Mouse (Mus musculus): ENCODE data around the gene Fgf11. TPM values are rescaled to one million over a fixed set of nuclear protein-coding genes. Genes with fewer than 3 reads are reported as not detected.

The Fgf11 gene
- polyA plus RNA-seq, 1 experiment: 47.0 TPM

- Histone ChIP-seq H3K4me3 (replicated peaks; ENCODE audit: insufficient read depth, low read depth, low read length) (no peak overlapping the region), H3K4me1 (ENCODE audit: control insufficient read depth, insufficient read depth, low read length) (peaks cover 20% of the 10 kb centered on the region), H3K27me3 (ENCODE audit: control insufficient read depth, insufficient read depth, low read length) (no peaks in the 10 kb centered on the region), H3K27ac (ENCODE audit: insufficient read depth, low read length) (no peak overlapping the region)
- no peak for TF ChIP-seq POLR2A (IDR thresholded peaks at IDR 0.05; ENCODE audit: borderline replicate concordance, insufficient read depth, low read length)
- TF ChIP-seq CTCF (IDR thresholded peaks at IDR 0.05; ENCODE audit: borderline replicate concordance, insufficient read depth, low read depth, low read length): no peak
- peak in 1 of 2 experiments; percentile 14 for DNase-seq
- WGBS: 65% methylated on average over 26 of the region's 26 CpGs
Observed at GRCm38 (mm10) chr11:69777504-69778257, 24.0 kb downstream of the Fgf11 start.

GRCm38 (mm10) chr11:69776488-69776887 is 25.2 kb downstream of the Fgf11 start:
- Histone ChIP-seq H3K4me3 (replicated peaks; ENCODE audit: insufficient read depth, low read depth, low read length) (no peak overlapping the region), H3K4me1 (ENCODE audit: control insufficient read depth, insufficient read depth, low read length) (peaks cover 20% of the 10 kb centered on the region), H3K27me3 (ENCODE audit: control insufficient read depth, insufficient read depth, low read length) (no peaks in the 10 kb centered on the region), H3K27ac (ENCODE audit: insufficient read depth, low read length) (no peak overlapping the region)
- TF ChIP-seq POLR2A (IDR thresholded peaks at IDR 0.05; ENCODE audit: borderline replicate concordance, insufficient read depth, low read length) (no peak), CTCF (IDR thresholded peaks at IDR 0.05; ENCODE audit: borderline replicate concordance, insufficient read depth, low read depth, low read length) (no peak)
- WGBS: 84% methylated on average over 20 of the region's 20 CpGs
- no peak for DNase-seq

- no peaks in the 10 kb centered on the region for H3K27me3 ChIP-seq (ENCODE audit: control insufficient read depth, insufficient read depth, low read length)
- peak; percentile 50 to 55 for DNase-seq
- H3K4me1 ChIP-seq (ENCODE audit: control insufficient read depth, insufficient read depth, low read length): peaks cover 20% of the 10 kb centered on the region
- no peak overlapping the region for H3K4me3 ChIP-seq (replicated peaks; ENCODE audit: insufficient read depth, low read depth, low read length)
- H3K27ac ChIP-seq (ENCODE audit: insufficient read depth, low read length): no peak overlapping the region
- WGBS: 28% methylated on average over 10 of the region's 10 CpGs
- TF ChIP-seq POLR2A (IDR thresholded peaks at IDR 0.05; ENCODE audit: borderline replicate concordance, insufficient read depth, low read length): no peak
- TF ChIP-seq CTCF (IDR thresholded peaks at IDR 0.05; ENCODE audit: borderline replicate concordance, insufficient read depth, low read depth, low read length): no peak
Observed at GRCm38 (mm10) chr11:69775716-69776115, 25.9 kb downstream of the Fgf11 start.

- TF ChIP-seq CTCF (IDR thresholded peaks at IDR 0.05; ENCODE audit: borderline replicate concordance, insufficient read depth, low read depth, low read length): no peak
- TF ChIP-seq POLR2A (IDR thresholded peaks at IDR 0.05; ENCODE audit: borderline replicate concordance, insufficient read depth, low read length): no peak
- no peak overlapping the region for H3K27ac ChIP-seq (ENCODE audit: insufficient read depth, low read length)
- H3K4me1 ChIP-seq (ENCODE audit: control insufficient read depth, insufficient read depth, low read length): peaks cover 20% of the 10 kb centered on the region
- no peaks in the 10 kb centered on the region for H3K27me3 ChIP-seq (ENCODE audit: control insufficient read depth, insufficient read depth, low read length)
- H3K4me3 ChIP-seq (replicated peaks; ENCODE audit: insufficient read depth, low read depth, low read length): no peak overlapping the region
- DNase-seq: no peak
- 66% methylated on average over 5 of the region's 5 CpGs for WGBS
Observed at GRCm38 (mm10) chr11:69774961-69775360, 26.7 kb downstream of the Fgf11 start.

GRCm38 (mm10) chr11:69767625-69767909 is 34.1 kb downstream of the Fgf11 start:
- H3K27ac ChIP-seq (ENCODE audit: insufficient read depth, low read length): 0 out of 2 replicates have a peak overlapping the region, but pooled peaks have one; percentile 6
- peaks cover 17% of the 10 kb centered on the region; the same call in 1 of the 2 replicates for H3K4me1 ChIP-seq (ENCODE audit: control insufficient read depth, insufficient read depth, low read length)
- no peaks in the 10 kb centered on the region for H3K27me3 ChIP-seq (ENCODE audit: control insufficient read depth, insufficient read depth, low read length)
- peak in 1 of 2 experiments; percentile 26 for DNase-seq
- H3K4me3 ChIP-seq (replicated peaks; ENCODE audit: insufficient read depth, low read depth, low read length): peak overlapping the region; percentile 87
- no peak for TF ChIP-seq CTCF (IDR thresholded peaks at IDR 0.05; ENCODE audit: borderline replicate concordance, insufficient read depth, low read depth, low read length)
- TF ChIP-seq POLR2A (IDR thresholded peaks at IDR 0.05; ENCODE audit: borderline replicate concordance, insufficient read depth, low read length): no peak
- 20% methylated on average over 4 of the region's 4 CpGs for WGBS

GRCm38 (mm10) chr11:69766872-69767624 is 34.6 kb downstream of the Fgf11 start:
- TF ChIP-seq CTCF (IDR thresholded peaks at IDR 0.05; ENCODE audit: borderline replicate concordance, insufficient read depth, low read depth, low read length): no peak
- no peak for TF ChIP-seq POLR2A (IDR thresholded peaks at IDR 0.05; ENCODE audit: borderline replicate concordance, insufficient read depth, low read length)
- Histone ChIP-seq H3K4me3 (replicated peaks; ENCODE audit: insufficient read depth, low read depth, low read length) (peak overlapping the region; percentile 87), H3K4me1 (ENCODE audit: control insufficient read depth, insufficient read depth, low read length) (peaks cover 17% of the 10 kb centered on the region; the same call in 1 of the 2 replicates), H3K27ac (ENCODE audit: insufficient read depth, low read length) (peak overlapping the region; percentile 99; the same call in 1 of the 2 replicates), H3K27me3 (ENCODE audit: control insufficient read depth, insufficient read depth, low read length) (no peaks in the 10 kb centered on the region)
- peak; percentile 51 to 52 for DNase-seq
- WGBS: 20% methylated on average over 13 of the region's 13 CpGs

GRCm38 (mm10) chr11:69766126-69766609 is 35.5 kb downstream of the Fgf11 start:
- under 1% methylated on average over 36 of the region's 37 CpGs for WGBS
- TF ChIP-seq CTCF (IDR thresholded peaks at IDR 0.05; ENCODE audit: borderline replicate concordance, insufficient read depth, low read depth, low read length) (no peak), POLR2A (IDR thresholded peaks at IDR 0.05; ENCODE audit: borderline replicate concordance, insufficient read depth, low read length) (0 out of 2 replicates have a peak, but pooled peaks have one; percentile 38)
- DNase-seq: peak; percentile 80 to 82
- peaks cover 17% of the 10 kb centered on the region; the same call in 1 of the 2 replicates for H3K4me1 ChIP-seq (ENCODE audit: control insufficient read depth, insufficient read depth, low read length)
- H3K27ac ChIP-seq (ENCODE audit: insufficient read depth, low read length): peak overlapping the region; percentile 99
- no peaks in the 10 kb centered on the region for H3K27me3 ChIP-seq (ENCODE audit: control insufficient read depth, insufficient read depth, low read length)
- H3K4me3 ChIP-seq (replicated peaks; ENCODE audit: insufficient read depth, low read depth, low read length): peak overlapping the region; percentile 87

Measured in cerebellum, adult 2 months (tissue).